Mouse (Mus musculus) retina, postnatal 7 days (tissue): ENCODE measurements around the gene Olfr1186.
"Not testable (repeated sequence)": the region's sequence is repeated elsewhere in the genome, so short reads cannot be mapped to it uniquely, and the experiment has no call there.

Experiments used
- DNase-seq: peaks from one replicate; pipeline ENCODE4 v3.0.0-alpha.2; 2012; ENCODE audit warnings: low read depth, low spot score

Olfr1186 gene

GRCm38 (mm10) chr2:88518251-88518650 lies at the start of gene Olfr1186:
TSS of gene Olfr1186 (plus strand) at chr2:88518551.
- no peak for DNase-seq

DNA sequence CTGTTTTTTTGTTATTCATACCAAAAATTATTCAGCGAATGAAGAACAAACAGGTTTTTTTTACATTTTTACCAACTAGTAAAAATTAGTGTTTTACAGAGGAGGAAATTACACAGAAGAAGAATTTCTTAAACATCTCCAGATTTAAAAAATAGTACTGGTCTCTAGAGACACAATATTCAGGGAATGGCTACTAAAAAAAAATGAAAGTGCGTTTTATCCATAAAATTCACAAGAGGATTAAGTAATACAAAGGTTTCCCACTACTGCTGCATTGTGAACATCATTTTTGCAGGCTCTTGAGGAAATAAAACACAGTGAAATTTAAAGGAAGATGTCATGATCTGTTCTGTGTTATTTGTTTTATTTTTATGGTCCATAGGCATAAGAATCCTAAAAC lies 35.1 kb upstream of the Olfr1186 start, which contains the start of gene Olfr1184:
TSS of gene Olfr1184 (plus strand) at position 301 of the 400 bp plus-strand sequence.
- DNase-seq: no peak

- DNase-seq: no peak
These were observed 25.3 kb upstream of the Olfr1186 start, which contains the start of gene Olfr1185-ps1 for GRCm38 (mm10) chr2:88493020-88493419. TSS of gene Olfr1185-ps1 (plus strand) at chr2:88493320.

DNA sequence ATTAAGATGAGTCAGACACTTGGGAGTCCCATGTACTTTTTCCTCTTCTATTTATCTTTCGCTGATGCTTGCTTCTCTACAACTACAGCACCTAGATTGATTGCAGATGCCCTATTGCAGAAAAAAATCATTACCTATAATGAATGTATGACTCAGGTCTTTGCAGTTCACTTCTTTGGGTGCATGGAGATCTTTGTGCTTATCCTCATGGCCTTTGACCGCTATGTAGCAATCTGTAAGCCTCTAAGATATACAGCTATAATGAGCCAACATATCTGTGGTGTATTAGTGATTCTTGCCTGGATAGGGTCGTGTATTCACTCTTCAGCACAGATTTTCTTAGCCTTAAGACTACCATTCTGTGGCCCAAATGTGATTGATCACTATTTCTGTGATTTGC lies 7.4 kb downstream of the Olfr1186 start:
- no peak for DNase-seq

- no peak for DNase-seq
These were observed 38.3 kb downstream of the Olfr1186 start, which contains the start of gene Olfr1188 for GRCm38 (mm10) chr2:88556635-88557034. TSS of gene Olfr1188 (plus strand) at chr2:88556935.

- not testable (repeated sequence) for DNase-seq
These were observed 54.3 kb downstream of the Olfr1186 start for GRCm38 (mm10) chr2:88572696-88573095.
